Mouse (Mus musculus) right cerebral cortex, postnatal 10 days (tissue): ENCODE data around the gene Mogat2.

ENCODE experiments used
- DNase-seq, 2 experiments: peaks; one replicate each; pipeline ENCODE4 v3.0.0; 2021; ENCODE audit warnings: low spot score in 2 of 2

Mogat2 gene

GRCm38 (mm10) chr7:99199451-99200175 is 38.8 kb downstream of the Mogat2 start:
- no peak for DNase-seq

DNA sequence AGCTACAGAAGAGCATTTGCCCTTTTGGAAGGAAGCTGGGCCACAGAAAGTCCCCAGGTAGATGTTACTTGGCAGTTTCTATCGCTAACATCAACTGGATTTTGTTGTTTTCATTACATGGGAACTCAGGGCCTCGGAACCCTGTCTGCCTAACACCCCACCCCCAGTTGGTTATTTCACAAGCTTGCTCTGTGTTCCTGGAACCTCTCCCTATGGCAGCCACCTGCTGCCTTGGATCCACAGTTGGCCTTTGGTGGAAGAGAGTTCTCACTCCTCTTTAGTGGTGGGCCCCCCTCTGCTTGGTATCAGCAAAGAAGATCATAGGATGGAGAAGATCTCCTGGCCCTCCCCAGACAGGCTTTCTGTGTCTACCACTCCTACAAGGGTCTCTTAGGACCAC is 39.6 kb downstream of the Mogat2 start:
- DNase-seq: no peak

DNA sequence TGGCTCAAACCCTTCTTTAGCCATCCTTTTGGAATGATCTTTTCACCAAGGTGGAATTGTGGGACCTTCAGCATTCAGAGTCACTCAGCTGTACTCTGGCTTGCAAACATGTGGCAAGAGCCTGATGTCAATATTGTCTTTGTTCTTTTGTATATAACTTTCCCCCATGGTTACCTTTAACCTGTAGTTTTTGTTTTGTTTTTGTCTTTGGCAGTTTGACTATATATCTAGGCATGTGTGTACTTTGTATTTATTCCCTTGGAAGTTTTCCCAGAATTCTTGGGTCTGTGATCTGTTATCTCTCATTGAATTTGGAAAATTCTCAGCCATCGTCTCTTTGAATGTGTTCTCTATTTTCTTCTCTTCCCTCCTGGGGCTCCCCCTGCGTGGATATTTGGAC is 43.9 kb downstream of the Mogat2 start:
- no peak for DNase-seq

GRCm38 (mm10) chr7:99193926-99194325 is 44.5 kb downstream of the Mogat2 start:
- no peak for DNase-seq

DNA sequence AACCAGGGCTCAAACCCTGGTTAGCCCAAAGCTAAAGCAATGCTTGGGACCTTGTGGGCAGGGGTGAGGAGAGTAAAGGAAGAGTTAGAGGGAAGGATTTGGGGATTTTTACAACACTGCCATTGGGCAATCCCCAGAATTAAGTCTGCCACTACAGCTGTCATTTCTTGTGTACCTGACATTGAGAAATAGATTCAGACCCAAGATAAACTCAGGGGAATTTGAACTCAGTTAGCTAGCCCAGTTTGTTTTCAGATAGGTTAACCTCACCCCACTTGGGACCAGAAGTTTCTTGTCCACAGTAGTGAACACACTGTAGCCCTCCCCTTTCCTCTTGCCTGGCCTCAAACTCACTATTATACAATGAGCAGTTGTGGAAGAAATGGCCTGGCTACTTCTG is 47.0 kb downstream of the Mogat2 start:
- DNase-seq: no peak

- DNase-seq: no peak
Observed at GRCm38 (mm10) chr7:99189885-99190284, 48.5 kb downstream of the Mogat2 start.

- no peak for DNase-seq
Observed at GRCm38 (mm10) chr7:99188630-99189029, 49.8 kb downstream of the Mogat2 start.

DNA sequence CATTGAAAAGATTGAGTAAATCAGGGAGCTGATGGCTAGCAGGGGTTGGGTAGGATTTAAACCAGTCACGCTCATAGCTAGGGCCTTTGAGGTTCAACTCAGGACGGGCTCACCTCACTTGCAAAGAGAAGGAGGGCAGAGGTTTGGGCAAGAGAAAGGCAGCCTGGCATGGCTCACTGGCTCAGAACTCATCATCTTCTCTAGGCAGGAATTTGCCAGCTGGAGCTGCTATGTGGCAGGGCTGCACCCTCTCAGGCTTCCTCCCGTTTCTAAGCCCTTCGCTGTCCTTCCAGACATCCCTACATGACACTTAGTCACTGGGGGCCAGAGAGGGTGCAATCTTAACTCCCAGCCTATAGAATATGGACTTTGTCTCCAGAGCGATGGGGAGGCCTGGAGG is 51.0 kb downstream of the Mogat2 start:
- no peak for DNase-seq

GRCm38 (mm10) chr7:99185405-99185804 is 53.0 kb downstream of the Mogat2 start:
- no peak for DNase-seq

GRCm38 (mm10) chr7:99183751-99184150 is 54.7 kb downstream of the Mogat2 start:
- DNase-seq: no peak

DNA sequence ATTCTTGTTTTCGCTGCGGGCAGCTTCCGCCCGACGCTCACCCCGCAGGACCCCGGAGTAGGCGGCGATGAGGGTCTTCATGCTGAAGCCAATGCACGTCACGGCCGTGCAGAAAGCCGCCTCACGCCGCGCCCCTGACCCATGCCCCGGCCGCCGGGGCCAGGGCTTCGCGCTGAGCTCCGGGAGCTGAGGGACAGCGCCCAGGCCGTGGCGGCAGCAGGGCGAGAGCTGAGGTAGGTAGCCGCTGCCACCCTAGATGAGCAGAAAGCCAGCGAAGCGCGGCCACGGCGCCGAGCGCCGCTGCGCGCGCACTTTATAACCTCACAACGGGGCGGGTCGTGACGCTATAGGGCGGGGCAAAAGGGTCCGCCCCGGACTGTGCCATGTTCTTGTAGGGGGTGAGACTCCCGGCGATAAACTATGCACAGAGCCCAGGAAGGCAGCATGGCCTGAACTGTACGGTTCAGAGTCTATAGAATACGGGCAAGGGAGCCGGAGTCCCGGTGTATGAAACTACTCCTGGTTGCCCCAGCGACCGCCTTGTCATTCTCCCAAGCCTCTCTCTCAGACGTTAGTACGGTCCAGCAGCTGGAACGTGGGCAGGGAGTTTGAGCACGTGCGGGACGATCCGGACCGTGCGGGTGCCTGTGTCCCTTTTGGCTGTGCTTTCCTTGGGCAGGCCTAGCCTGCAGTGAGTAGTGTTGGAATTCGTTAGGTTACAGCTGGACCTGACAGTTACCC is 55.8 kb downstream of the Mogat2 start, which contains the start of gene Dgat2:
Dgat2 (minus strand) TSS at position 288 of the 741 bp plus-strand sequence.
- DNase-seq: peak; percentile 93 to 95

GRCm38 (mm10) chr7:99181619-99182431 is 56.6 kb downstream of the Mogat2 start:
- DNase-seq: peak in 1 of 2 experiments; percentile 59

DNA sequence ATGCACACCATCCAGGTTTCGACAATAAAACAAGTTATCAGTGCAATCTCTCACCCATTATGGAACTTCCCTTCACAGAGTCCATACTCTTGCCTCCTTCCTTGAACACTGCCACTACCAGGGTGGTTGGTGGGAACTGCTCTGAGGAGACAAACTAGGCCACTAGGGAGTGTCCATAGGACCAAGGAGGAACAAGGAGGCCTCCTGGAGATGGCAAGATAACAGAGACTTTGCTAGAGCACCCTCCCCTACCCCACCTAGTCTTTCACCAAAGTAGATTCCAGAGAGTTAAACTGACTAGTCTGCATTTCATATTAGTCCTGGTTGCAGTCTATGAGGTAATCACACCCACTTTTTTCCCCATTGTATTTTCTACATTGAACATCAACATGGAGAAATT is 58.3 kb downstream of the Mogat2 start:
- DNase-seq: no peak

DNA sequence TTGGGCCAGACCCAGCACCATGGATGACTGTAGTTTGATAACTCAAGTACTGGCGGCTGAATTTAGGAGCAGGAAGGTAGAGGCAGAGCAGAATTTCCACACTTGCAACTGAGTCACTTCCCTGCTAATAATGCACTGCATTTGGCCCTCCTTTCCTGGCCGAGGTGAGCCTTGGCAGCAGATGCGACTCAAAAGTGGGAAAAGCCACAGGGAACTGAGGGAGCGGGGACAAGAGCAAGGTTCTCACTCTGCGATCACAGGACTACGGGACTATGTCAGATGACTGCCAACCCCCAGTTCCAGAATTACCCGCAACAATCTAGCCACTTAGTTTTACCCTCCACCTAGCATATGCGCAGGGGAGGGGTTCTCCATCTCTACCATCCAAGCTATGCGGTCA is 59.1 kb downstream of the Mogat2 start:
- no peak for DNase-seq

GRCm38 (mm10) chr7:99177386-99177785 is 61.0 kb downstream of the Mogat2 start:
- peak; percentile 63 to 82 for DNase-seq

DNA sequence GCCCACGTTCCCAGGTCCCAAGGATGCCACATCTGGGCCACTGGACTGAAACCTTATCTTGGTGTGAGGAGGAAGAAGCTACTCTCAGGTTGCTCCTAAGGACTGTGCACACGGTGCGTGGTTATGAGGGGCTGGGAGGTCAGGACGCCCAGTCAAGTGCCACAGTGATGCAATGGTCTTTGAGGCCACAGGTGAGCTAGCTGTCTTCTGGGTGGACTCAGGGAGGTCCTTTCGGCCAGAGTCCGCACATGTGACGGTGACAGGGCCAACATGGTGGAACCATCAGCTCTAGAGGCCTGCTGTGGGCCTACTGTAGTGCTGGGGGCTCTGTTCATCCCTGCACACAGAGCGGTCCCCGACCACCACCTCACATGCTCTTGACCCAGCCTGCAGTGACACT is 62.8 kb downstream of the Mogat2 start:
- no peak for DNase-seq

- DNase-seq: no peak
Observed at GRCm38 (mm10) chr7:99175118-99175517, 63.3 kb downstream of the Mogat2 start.

DNA sequence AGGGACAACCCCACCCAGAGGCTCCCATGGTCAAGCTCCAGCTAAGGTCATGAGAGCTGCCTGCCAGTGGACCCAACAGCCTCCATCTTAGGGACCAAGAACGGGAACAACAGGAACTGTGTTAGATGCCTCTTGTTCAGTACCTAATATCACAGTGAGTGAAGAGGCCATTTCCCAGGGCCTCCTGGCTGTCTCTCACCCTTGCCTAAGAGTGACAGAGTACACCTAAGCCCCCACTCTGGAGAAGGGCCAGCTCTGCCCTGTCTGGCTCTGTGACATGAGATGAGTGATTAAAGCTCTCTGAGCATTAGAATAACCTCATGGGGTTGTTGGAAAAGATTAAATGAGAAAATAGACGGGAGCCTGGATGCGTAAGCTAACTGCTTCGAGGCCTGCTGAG is 64.4 kb downstream of the Mogat2 start:
- DNase-seq: peak in 1 of 2 experiments; percentile 16

- peak in 1 of 2 experiments; percentile 27 for DNase-seq
Observed at GRCm38 (mm10) chr7:99172898-99173297, 65.5 kb downstream of the Mogat2 start.

DNA sequence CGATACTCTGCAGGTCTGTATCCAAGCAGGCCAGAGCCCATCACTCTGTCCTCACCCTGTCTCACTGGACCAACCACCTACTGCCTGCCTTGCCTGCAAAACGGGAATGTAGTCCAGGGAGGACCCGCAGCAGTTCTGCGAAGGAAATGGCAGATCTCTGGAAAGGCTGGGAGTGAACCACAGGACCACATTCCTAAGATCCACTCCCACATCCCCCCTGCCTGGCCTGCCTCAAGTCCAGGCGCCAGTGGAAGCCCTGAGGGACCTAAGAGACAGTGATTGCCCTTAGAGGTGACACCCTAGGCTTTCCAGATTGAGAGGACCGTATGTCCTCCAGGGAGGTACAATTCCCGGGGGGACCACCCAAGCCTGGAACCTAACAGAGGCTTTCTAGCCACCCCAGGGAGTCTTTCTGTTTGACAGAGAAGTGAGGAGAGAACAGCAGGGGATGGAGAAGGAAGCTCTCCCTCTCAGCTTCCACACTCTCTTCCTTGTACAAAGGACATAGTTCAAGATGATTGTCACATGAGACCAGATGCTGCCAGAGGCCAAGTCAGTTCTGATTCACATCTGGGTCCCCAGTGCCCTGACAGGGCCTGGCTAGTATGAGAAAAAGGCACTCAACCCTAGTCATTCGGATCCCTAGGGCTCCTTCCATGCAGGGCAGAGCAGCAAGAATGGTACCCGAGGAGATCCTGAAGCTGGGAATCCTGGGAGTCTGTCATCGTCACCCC is 66.5 kb downstream of the Mogat2 start:
- DNase-seq: peak in 1 of 2 experiments; percentile 20

DNA sequence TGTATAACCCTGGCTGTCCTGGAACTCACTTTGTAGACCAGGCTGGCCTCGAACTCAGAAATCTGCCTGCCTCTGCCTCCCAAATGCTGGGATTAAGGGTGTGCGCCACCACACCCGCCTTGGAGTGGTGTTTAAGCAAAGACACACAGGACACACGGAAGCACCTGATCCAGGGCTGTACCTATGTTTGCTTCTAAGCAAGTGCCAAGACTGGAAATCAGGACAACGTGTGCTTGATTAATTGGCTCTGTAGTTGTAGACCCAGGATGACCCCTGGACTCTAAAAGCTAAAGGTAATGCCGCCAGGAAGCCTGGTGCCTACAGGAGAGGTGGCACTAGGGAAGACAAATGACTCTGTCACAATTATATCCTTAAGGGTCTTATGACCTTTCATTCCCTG is 67.9 kb downstream of the Mogat2 start:
- DNase-seq: no peak
